Mouse (Mus musculus): ENCODE measurements around the gene Elane. TPM values are rescaled to one million over a fixed set of nuclear protein-coding genes. Genes with fewer than 3 reads are reported as not detected.

The Elane gene
- polyA plus RNA-seq, 1 experiment from 2014 or later: not detected

GRCm38 (mm10) chr10:79861230-79862048 lies 24.6 kb upstream of the Elane start:
- Histone ChIP-seq H3K9me3 (ENCODE audit: control insufficient read depth, low read length) (no peaks in the 10 kb centered on the region), H3K27ac (ENCODE audit: low read depth) (0 out of 2 replicates have a peak overlapping the region, but pooled peaks have one; percentile 9), H3K36me3 (ENCODE audit: control insufficient read depth, insufficient read depth, low read length) (peaks cover 91% of the 10 kb centered on the region), H3K4me1 (replicated peaks; ENCODE audit: control insufficient read depth, insufficient read depth, low read length) (peaks cover 24% of the 10 kb centered on the region), H3K4me2 (ENCODE audit: low read length) (no peak overlapping the region), H3K9ac (ENCODE audit: low read length) (no peak overlapping the region), H3K27me3 (replicated peaks; ENCODE audit: control insufficient read depth, insufficient read depth, low read length) (no peaks in the 10 kb centered on the region), H3K4me3 (ENCODE audit: low read depth, low read length) (no peak overlapping the region)
- DNase-seq (ENCODE audit: low spot score) (no peak), ATAC-seq (replicated peaks; ENCODE audit: low FRiP score, low TSS enrichment, low read depth) (no peak)
- WGBS: 74% methylated on average over 25 of the region's 25 CpGs

- H3K27me3 ChIP-seq (replicated peaks; ENCODE audit: control insufficient read depth, insufficient read depth, low read length): no peaks in the 10 kb centered on the region
- H3K27ac ChIP-seq (ENCODE audit: low read depth): no peak overlapping the region
- no peak overlapping the region for H3K9ac ChIP-seq (ENCODE audit: low read length)
- H3K4me2 ChIP-seq (ENCODE audit: low read length): no peak overlapping the region
- H3K4me1 ChIP-seq (replicated peaks; ENCODE audit: control insufficient read depth, insufficient read depth, low read length): peaks cover 16% of the 10 kb centered on the region
- H3K9me3 ChIP-seq (ENCODE audit: control insufficient read depth, low read length): no peaks in the 10 kb centered on the region
- no peak overlapping the region for H3K4me3 ChIP-seq (ENCODE audit: low read depth, low read length)
- WGBS: 88% methylated on average over 23 of the region's 23 CpGs
- ATAC-seq (replicated peaks; ENCODE audit: low FRiP score, low TSS enrichment, low read depth) (no peak), DNase-seq (ENCODE audit: low spot score) (no peak)
- H3K36me3 ChIP-seq (ENCODE audit: control insufficient read depth, insufficient read depth, low read length): peaks cover 87% of the 10 kb centered on the region
These were observed 23.8 kb upstream of the Elane start for GRCm38 (mm10) chr10:79862049-79862788.

- Histone ChIP-seq H3K4me1 (replicated peaks; ENCODE audit: control insufficient read depth, insufficient read depth, low read length) (peaks cover 9% of the 10 kb centered on the region), H3K27me3 (replicated peaks; ENCODE audit: control insufficient read depth, insufficient read depth, low read length) (no peaks in the 10 kb centered on the region), H3K9ac (ENCODE audit: low read length) (no peak overlapping the region), H3K27ac (ENCODE audit: low read depth) (no peak overlapping the region), H3K36me3 (ENCODE audit: control insufficient read depth, insufficient read depth, low read length) (peaks cover 82% of the 10 kb centered on the region), H3K4me3 (ENCODE audit: low read depth, low read length) (no peak overlapping the region), H3K9me3 (ENCODE audit: control insufficient read depth, low read length) (no peaks in the 10 kb centered on the region), H3K4me2 (ENCODE audit: low read length) (no peak overlapping the region)
- DNase-seq (ENCODE audit: low spot score) (no peak), ATAC-seq (replicated peaks; ENCODE audit: low FRiP score, low TSS enrichment, low read depth) (no peak)
- WGBS: 63% methylated on average over 10 of the region's 10 CpGs
These were observed 23.1 kb upstream of the Elane start for GRCm38 (mm10) chr10:79862925-79863324.

GRCm38 (mm10) chr10:79864351-79865188 lies 21.5 kb upstream of the Elane start:
- Histone ChIP-seq H3K9me3 (ENCODE audit: control insufficient read depth, low read length) (no peaks in the 10 kb centered on the region), H3K4me2 (ENCODE audit: low read length) (no peak overlapping the region), H3K27me3 (replicated peaks; ENCODE audit: control insufficient read depth, insufficient read depth, low read length) (no peaks in the 10 kb centered on the region), H3K9ac (ENCODE audit: low read length) (no peak overlapping the region), H3K4me3 (ENCODE audit: low read depth, low read length) (no peak overlapping the region), H3K4me1 (replicated peaks; ENCODE audit: control insufficient read depth, insufficient read depth, low read length) (no peaks in the 10 kb centered on the region), H3K27ac (ENCODE audit: low read depth) (no peak overlapping the region), H3K36me3 (ENCODE audit: control insufficient read depth, insufficient read depth, low read length) (peaks cover 68% of the 10 kb centered on the region)
- ATAC-seq (replicated peaks; ENCODE audit: low FRiP score, low TSS enrichment, low read depth) (peak; percentile 17), DNase-seq (ENCODE audit: low spot score) (no peak)
- WGBS: 43% methylated on average over 10 of the region's 10 CpGs

- Histone ChIP-seq H3K4me2 (ENCODE audit: low read length) (no peak overlapping the region), H3K4me1 (replicated peaks; ENCODE audit: control insufficient read depth, insufficient read depth, low read length) (no peaks in the 10 kb centered on the region), H3K36me3 (ENCODE audit: control insufficient read depth, insufficient read depth, low read length) (peaks cover 62% of the 10 kb centered on the region), H3K27ac (ENCODE audit: low read depth) (no peak overlapping the region), H3K27me3 (replicated peaks; ENCODE audit: control insufficient read depth, insufficient read depth, low read length) (no peaks in the 10 kb centered on the region), H3K4me3 (ENCODE audit: low read depth, low read length) (no peak overlapping the region), H3K9ac (ENCODE audit: low read length) (no peak overlapping the region), H3K9me3 (ENCODE audit: control insufficient read depth, low read length) (no peaks in the 10 kb centered on the region)
- no peak for DNase-seq (ENCODE audit: low spot score)
- ATAC-seq (replicated peaks; ENCODE audit: low FRiP score, low TSS enrichment, low read depth): peak; percentile 42
- 59% methylated on average over 12 of the region's 12 CpGs for whole genome bisulfite sequencing
These were observed 20.9 kb upstream of the Elane start for GRCm38 (mm10) chr10:79865189-79865601.

- Histone ChIP-seq H3K4me3 (ENCODE audit: low read depth, low read length) (no peak overlapping the region), H3K9ac (ENCODE audit: low read length) (no peak overlapping the region), H3K27me3 (replicated peaks; ENCODE audit: control insufficient read depth, insufficient read depth, low read length) (no peaks in the 10 kb centered on the region), H3K36me3 (ENCODE audit: control insufficient read depth, insufficient read depth, low read length) (peaks cover 56% of the 10 kb centered on the region), H3K4me2 (ENCODE audit: low read length) (no peak overlapping the region), H3K27ac (ENCODE audit: low read depth) (no peak overlapping the region), H3K9me3 (ENCODE audit: control insufficient read depth, low read length) (no peaks in the 10 kb centered on the region), H3K4me1 (replicated peaks; ENCODE audit: control insufficient read depth, insufficient read depth, low read length) (no peaks in the 10 kb centered on the region)
- ATAC-seq (replicated peaks; ENCODE audit: low FRiP score, low TSS enrichment, low read depth): peak; percentile 1; the same call in 1 of the 2 replicates
- WGBS: 76% methylated on average over 19 of the region's 19 CpGs
- no peak for DNase-seq (ENCODE audit: low spot score)
These were observed 20.2 kb upstream of the Elane start for GRCm38 (mm10) chr10:79865801-79866295.

GRCm38 (mm10) chr10:79866601-79867000 lies 19.4 kb upstream of the Elane start:
- H3K27ac ChIP-seq (ENCODE audit: low read depth): no peak overlapping the region
- H3K36me3 ChIP-seq (ENCODE audit: control insufficient read depth, insufficient read depth, low read length): peaks cover 48% of the 10 kb centered on the region
- no peak overlapping the region for H3K4me3 ChIP-seq (ENCODE audit: low read depth, low read length)
- DNase-seq (ENCODE audit: low spot score) (no peak), ATAC-seq (replicated peaks; ENCODE audit: low FRiP score, low TSS enrichment, low read depth) (no peak)
- no peak overlapping the region for H3K4me2 ChIP-seq (ENCODE audit: low read length)
- WGBS: 81% methylated on average over 11 of the region's 11 CpGs
- H3K4me1 ChIP-seq (replicated peaks; ENCODE audit: control insufficient read depth, insufficient read depth, low read length): no peaks in the 10 kb centered on the region
- H3K9ac ChIP-seq (ENCODE audit: low read length): no peak overlapping the region
- H3K27me3 ChIP-seq (replicated peaks; ENCODE audit: control insufficient read depth, insufficient read depth, low read length): no peaks in the 10 kb centered on the region
- no peaks in the 10 kb centered on the region for H3K9me3 ChIP-seq (ENCODE audit: control insufficient read depth, low read length)

GRCm38 (mm10) chr10:79871845-79872244 lies 14.2 kb upstream of the Elane start:
- Histone ChIP-seq H3K27ac (ENCODE audit: low read depth) (no peak overlapping the region), H3K4me3 (ENCODE audit: low read depth, low read length) (no peak overlapping the region), H3K9me3 (ENCODE audit: control insufficient read depth, low read length) (no peaks in the 10 kb centered on the region), H3K27me3 (replicated peaks; ENCODE audit: control insufficient read depth, insufficient read depth, low read length) (no peaks in the 10 kb centered on the region), H3K9ac (ENCODE audit: low read length) (no peak overlapping the region), H3K4me2 (ENCODE audit: low read length) (no peak overlapping the region), H3K36me3 (ENCODE audit: control insufficient read depth, insufficient read depth, low read length) (no peaks in the 10 kb centered on the region), H3K4me1 (replicated peaks; ENCODE audit: control insufficient read depth, insufficient read depth, low read length) (peaks cover 22% of the 10 kb centered on the region)
- 92% methylated on average over 8 of the region's 8 CpGs for WGBS
- no peak for DNase-seq (ENCODE audit: low spot score)
- ATAC-seq (replicated peaks; ENCODE audit: low FRiP score, low TSS enrichment, low read depth): no peak

All from intestine, embryonic 14.5 days (tissue).